Mouse (Mus musculus): ENCODE results near the gene Lgr6. TPM values are rescaled to one million over a fixed set of nuclear protein-coding genes. Genes with fewer than 3 reads are reported as not detected.

Gene Lgr6
- 0.41 and 0.61 TPM in 2 replicates for polyA plus RNA-seq (2015; fragmentation: Nextera tagmentation; extraction: Ambion mirVana)

DNA sequence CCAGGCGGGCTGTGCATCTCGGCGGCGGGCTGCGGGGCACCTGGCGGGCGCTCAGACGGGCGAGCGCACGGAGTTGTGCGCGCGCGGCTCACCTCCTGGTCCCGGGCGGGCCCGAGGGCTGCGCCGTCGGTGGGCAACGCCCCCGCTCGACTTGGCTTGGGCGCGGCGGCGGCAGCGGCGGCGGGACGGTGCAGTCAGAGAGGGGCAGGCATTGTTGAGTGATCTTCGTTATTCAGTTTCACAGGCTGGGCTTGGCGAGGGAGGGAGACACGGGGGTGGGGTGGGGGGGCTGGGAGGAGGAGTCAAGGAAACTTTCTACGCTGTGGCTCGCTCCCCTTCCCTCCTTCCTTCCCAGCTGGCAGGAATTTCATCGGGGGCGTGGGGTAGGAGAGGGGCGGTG is at the start of gene Lgr6:
Gene Lgr6, minus strand, starts transcription at position 153 of the 400 bp plus-strand sequence.
- Histone ChIP-seq H3K27me3 (peaks cover 40% of the 10 kb centered on the region), H3K9me3 (no peaks in the 10 kb centered on the region), H3K4me3 (peak within 1 kb of the TSS; percentile 38), H3K4me1 (peaks cover 12% of the 10 kb centered on the region), H3K9ac (replicated peaks) (peak within 1 kb of the TSS; percentile 24; the same call in 1 of the 2 replicates), H3K27ac (replicated peaks) (no peak within 1 kb of the TSS), H3K4me2 (replicated peaks) (peak within 1 kb of the TSS; percentile 74), H3K36me3 (no peaks in the 10 kb centered on the region)
- no peak; the same call in 1 of the 2 replicates for ATAC-seq (replicated peaks)
- under 1% methylated on average over 40 of the region's 40 CpGs for WGBS

DNA sequence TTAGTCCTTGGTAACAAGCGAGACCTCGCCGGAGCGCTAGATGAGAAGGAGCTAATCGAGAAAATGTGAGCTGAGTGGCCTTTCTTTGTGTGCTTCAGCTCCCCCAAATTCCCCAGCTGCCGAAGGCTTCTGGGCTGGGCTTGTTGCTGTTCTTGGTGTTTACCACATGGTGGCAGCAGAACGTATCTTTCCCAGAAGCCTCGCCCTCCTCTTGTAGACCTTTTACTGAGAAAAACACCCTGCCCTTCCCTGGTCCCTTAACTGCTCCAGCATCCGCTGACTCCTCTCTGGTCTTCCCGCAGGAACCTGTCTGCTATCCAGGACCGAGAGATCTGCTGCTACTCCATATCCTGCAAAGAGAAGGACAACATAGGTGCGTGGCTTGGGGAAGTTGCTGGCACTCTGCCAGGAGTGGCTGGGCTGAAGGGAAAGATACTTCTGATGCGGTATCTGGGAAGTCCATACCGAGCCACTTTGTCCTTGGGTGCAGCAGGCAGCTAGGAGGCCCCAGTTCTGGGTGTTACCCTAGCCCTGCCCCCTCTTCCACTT is 49.4 kb upstream of the Lgr6 start:
- peak overlapping the region; percentile 17 for H3K4me3 ChIP-seq
- H3K36me3 ChIP-seq = peaks cover 19% of the 10 kb centered on the region
- H3K4me2 ChIP-seq (replicated peaks) = peak overlapping the region; percentile 40
- peaks cover 51% of the 10 kb centered on the region for H3K4me1 ChIP-seq
- H3K9ac ChIP-seq (replicated peaks) = peak overlapping the region; percentile 43
- H3K27me3 ChIP-seq = no peaks in the 10 kb centered on the region
- peak; percentile 66 for ATAC-seq (replicated peaks)
- H3K9me3 ChIP-seq = no peaks in the 10 kb centered on the region
- peak overlapping the region; percentile 94 for H3K27ac ChIP-seq (replicated peaks)
- WGBS = under 1% methylated on average over 14 of the region's 14 CpGs

DNA sequence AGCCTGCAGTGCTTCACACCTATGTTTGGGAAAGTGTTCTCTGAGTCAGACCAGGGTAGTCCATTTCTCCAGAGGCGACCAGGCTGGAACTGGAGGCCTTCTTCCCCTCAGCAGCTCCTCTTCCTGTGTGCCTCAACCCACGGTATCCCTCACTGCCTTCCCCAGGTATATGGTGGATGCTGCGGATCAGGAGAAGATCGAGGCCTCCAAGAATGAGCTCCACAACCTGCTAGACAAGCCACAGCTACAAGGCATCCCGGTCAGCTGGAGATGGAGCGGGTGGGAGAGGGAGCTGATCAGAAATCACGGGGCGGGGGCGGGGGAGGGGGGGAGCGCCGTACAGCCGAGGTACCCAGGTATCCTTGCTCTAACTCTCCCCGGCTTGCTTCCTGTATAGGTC is 48.9 kb upstream of the Lgr6 start:
- WGBS = 22% methylated on average over 12 of the region's 13 CpGs
- H3K9ac ChIP-seq (replicated peaks) = peak overlapping the region; percentile 43
- ATAC-seq (replicated peaks) = no peak; the same call in 1 of the 2 replicates
- H3K27ac ChIP-seq (replicated peaks) = peak overlapping the region; percentile 94
- peaks cover 51% of the 10 kb centered on the region for H3K4me1 ChIP-seq
- H3K36me3 ChIP-seq = peaks cover 19% of the 10 kb centered on the region
- peak overlapping the region; percentile 40 for H3K4me2 ChIP-seq (replicated peaks)
- no peaks in the 10 kb centered on the region for H3K27me3 ChIP-seq
- peak overlapping the region; percentile 17 for H3K4me3 ChIP-seq
- H3K9me3 ChIP-seq = no peaks in the 10 kb centered on the region

DNA sequence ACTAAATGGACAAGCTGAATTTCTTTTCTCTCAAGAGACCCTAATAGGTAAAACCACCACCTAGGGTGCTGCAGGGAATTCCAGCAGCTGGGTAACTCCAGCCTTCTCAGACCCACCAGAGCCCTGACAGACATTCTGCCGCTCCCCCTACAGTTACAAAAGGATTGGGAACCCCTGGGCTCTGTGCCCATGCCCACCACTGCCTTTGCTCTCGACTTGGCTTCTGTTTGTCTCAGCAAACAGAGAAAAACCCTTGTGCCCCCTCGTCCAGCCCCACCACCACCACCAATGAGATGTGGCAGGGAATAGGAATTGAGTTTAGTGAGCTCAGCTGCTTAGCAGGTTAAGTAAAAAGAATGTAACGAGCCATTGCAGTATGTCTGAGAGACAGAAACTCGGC is 43.9 kb upstream of the Lgr6 start:
- H3K4me1 ChIP-seq = peaks cover 46% of the 10 kb centered on the region
- H3K36me3 ChIP-seq = no peaks in the 10 kb centered on the region; the same call in 1 of the 2 replicates
- peak overlapping the region; percentile 100; the same call in 1 of the 2 replicates for H3K9ac ChIP-seq (replicated peaks)
- peak overlapping the region; percentile 97 for H3K27ac ChIP-seq (replicated peaks)
- H3K27me3 ChIP-seq = no peaks in the 10 kb centered on the region
- 17% methylated on average over 5 of the region's 5 CpGs for WGBS
- no peaks in the 10 kb centered on the region for H3K9me3 ChIP-seq
- H3K4me3 ChIP-seq = peak overlapping the region; percentile 100
- H3K4me2 ChIP-seq (replicated peaks) = peak overlapping the region; percentile 75
- no peak for ATAC-seq (replicated peaks)

DNA sequence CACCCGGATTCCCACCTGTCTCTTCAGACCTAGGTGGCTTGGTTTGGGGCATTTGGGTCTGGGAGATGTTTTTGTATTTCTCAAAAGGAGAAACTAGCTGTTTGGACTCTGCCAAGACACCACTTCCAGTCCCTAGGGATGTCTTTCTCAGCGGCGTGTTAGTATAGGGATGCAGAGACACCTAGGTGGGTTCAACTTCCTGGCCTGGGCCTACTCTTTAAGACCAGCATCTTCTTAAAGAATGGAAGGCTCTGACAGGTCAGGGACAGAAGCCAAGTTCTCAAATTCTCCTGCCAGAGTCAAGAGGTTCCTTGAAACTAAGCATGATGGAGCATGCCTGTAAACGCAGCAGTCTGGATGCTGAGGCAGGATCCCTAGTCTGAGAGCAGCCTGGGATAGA is 43.4 kb upstream of the Lgr6 start:
- Histone ChIP-seq H3K4me2 (replicated peaks) (peak overlapping the region; percentile 75), H3K9ac (replicated peaks) (peak overlapping the region; percentile 100), H3K4me3 (peak overlapping the region; percentile 100), H3K36me3 (no peaks in the 10 kb centered on the region; the same call in 1 of the 2 replicates), H3K4me1 (peaks cover 42% of the 10 kb centered on the region), H3K27ac (replicated peaks) (peak overlapping the region; percentile 97), H3K27me3 (no peaks in the 10 kb centered on the region), H3K9me3 (no peaks in the 10 kb centered on the region)
- 50% methylated on average over 4 of the region's 4 CpGs for WGBS
- ATAC-seq (replicated peaks) = no peak

DNA sequence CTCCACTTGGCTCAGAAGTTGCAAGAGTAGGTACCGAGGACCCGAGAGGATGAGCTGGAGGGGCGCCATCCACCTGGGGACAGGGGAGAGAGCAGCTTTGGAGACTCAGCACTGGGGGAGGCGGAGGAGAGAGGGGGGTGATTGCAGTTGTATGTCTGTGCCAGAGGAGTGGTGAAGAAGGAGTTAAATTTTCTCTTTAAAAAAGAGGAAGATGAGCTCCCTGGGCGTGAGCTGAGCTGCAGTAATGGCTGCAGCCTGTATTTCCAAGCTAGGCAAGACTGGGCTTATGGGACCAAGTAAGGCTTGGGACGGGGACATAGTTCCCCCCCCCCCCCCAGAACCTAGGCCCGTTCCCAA is 42.6 kb upstream of the Lgr6 start:
- H3K36me3 ChIP-seq = no peaks in the 10 kb centered on the region; the same call in 1 of the 2 replicates
- H3K9ac ChIP-seq (replicated peaks) = peak overlapping the region; percentile 100
- H3K4me2 ChIP-seq (replicated peaks) = peak overlapping the region; percentile 75
- peaks cover 42% of the 10 kb centered on the region for H3K4me1 ChIP-seq
- H3K4me3 ChIP-seq = peak overlapping the region; percentile 100
- under 1% methylated on average over 7 of the region's 7 CpGs for WGBS
- no peaks in the 10 kb centered on the region for H3K9me3 ChIP-seq
- ATAC-seq (replicated peaks) = no peak; the same call in 1 of the 2 replicates
- H3K27me3 ChIP-seq = no peaks in the 10 kb centered on the region
- peak overlapping the region; percentile 97 for H3K27ac ChIP-seq (replicated peaks)

DNA sequence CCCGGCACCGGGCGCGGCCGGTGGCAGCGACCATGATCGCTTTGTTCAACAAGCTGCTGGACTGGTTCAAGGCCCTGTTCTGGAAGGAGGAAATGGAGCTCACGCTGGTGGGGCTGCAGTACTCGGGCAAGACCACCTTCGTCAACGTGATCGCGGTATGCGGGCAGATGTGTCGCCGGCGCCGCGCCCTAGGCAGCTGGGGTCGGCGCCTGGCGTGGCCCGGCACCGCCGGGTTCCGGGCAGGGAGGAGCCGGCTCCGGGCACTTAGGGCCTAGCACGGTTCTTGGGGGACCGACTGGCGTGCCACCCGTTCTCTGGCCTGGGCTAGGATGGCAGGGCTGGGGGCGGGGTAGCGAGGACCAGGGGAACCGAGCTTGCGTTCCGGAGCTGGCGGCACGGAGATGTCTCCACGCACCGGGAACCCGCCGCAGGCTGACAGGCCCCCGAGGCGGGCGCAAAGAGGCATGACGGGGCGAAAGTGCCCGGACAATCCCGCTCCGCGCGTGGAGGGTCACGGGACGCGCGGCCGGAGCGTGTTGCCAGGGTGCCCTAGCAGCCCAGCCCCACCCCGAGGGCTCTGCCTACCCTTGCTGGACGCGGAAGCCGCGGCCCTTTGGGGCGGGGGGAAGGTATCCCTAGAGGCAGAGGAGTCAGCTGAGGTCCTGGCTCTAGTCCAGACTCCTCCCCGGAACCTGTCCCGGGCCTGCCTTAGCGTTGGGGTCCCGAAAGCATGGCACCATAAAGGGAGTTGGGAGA is 42.0 kb upstream of the Lgr6 start:
- ATAC-seq (replicated peaks) = peak; percentile 72
- Histone ChIP-seq H3K4me2 (replicated peaks) (peak overlapping the region; percentile 75), H3K27me3 (no peaks in the 10 kb centered on the region), H3K9me3 (no peaks in the 10 kb centered on the region), H3K36me3 (no peaks in the 10 kb centered on the region; the same call in 1 of the 2 replicates), H3K9ac (replicated peaks) (peak overlapping the region; percentile 100), H3K4me1 (peaks cover 37% of the 10 kb centered on the region), H3K27ac (replicated peaks) (peak overlapping the region; percentile 97), H3K4me3 (peak overlapping the region; percentile 100)
- WGBS = under 1% methylated on average over 69 of the region's 69 CpGs

DNA sequence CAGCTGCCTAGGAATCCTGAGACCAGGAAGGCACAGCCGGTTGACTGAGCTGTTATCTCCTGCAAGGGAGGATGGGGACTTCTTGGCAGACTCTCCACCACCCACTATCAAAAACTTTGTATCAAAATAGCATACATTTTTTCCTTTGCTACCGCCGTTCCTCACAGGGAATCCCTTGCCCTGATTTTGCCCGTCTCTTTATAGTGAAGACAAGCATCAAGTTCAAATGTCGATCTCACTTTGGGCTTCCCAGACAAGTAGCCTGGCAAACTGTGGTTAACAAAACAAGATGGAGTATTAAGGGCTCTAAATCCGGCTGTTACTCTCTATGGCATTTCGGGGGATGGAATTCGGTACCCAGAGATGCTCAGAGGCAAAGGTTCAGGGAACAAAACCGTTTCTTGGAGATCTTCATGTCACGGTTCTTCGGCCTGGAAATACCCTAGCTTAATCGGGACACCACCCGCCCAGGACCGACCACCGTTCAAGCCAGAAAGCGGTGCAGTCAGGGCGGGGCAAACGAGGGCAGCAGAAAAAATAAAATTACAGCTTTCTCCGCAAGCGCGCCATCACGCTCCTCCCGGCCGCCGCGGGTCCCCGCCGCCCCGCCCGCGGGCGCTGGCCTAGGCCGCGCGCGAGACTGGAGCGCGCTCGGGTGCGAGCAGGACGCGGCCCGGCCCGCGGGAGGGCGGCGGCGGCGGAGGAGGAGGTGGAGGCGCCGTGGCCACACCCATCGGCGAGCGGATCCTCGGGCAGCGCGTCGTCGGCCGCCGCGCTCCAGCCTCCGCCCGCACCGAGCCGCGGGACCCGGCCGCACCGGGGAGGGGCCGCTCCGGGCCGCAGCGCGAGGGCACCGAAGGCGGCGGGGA is 41.2 kb upstream of the Lgr6 start, which contains the start of gene Arl8a:
Gene Arl8a, plus strand, starts transcription at position 748 of the 869 bp plus-strand sequence.
- peak within 1 kb of the TSS; percentile 75 for H3K4me2 ChIP-seq (replicated peaks)
- no peaks in the 10 kb centered on the region for H3K9me3 ChIP-seq
- ATAC-seq (replicated peaks) = peak; percentile 79
- H3K27me3 ChIP-seq = no peaks in the 10 kb centered on the region
- peak within 1 kb of the TSS; percentile 100 for H3K9ac ChIP-seq (replicated peaks)
- H3K36me3 ChIP-seq = no peaks in the 10 kb centered on the region
- under 1% methylated on average over 59 of the region's 78 CpGs for WGBS
- peak within 1 kb of the TSS; percentile 97 for H3K27ac ChIP-seq (replicated peaks)
- peaks cover 36% of the 10 kb centered on the region for H3K4me1 ChIP-seq
- peak within 1 kb of the TSS; percentile 100 for H3K4me3 ChIP-seq

DNA sequence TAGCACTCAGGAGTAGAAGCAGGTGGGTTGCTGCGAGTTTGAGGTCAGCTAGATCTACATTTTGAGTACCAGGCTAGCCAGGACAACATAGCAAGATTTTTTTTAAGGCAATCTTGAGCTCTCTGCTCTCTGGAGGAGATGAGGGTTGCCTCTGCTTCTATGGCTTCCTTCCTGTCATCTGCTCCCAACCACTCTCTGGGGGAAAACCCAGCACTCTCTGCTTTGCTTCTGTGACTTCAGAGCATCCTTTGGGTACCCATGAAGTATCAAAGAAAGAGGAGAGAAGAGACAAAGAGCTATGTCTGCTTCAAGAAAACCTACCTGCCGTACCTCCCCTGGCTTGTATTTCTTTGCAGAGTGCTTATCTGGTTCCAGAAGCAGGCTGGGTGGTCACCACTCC is 38.9 kb upstream of the Lgr6 start:
- H3K4me3 ChIP-seq = no peak overlapping the region
- H3K9me3 ChIP-seq = no peaks in the 10 kb centered on the region
- no peak overlapping the region for H3K9ac ChIP-seq (replicated peaks)
- H3K36me3 ChIP-seq = no peaks in the 10 kb centered on the region
- peaks cover 14% of the 10 kb centered on the region for H3K4me1 ChIP-seq
- no peak for ATAC-seq (replicated peaks)
- no peak overlapping the region for H3K4me2 ChIP-seq (replicated peaks)
- H3K27ac ChIP-seq (replicated peaks) = no peak overlapping the region
- WGBS = 92% methylated on average over 2 of the region's 2 CpGs
- no peaks in the 10 kb centered on the region for H3K27me3 ChIP-seq

DNA sequence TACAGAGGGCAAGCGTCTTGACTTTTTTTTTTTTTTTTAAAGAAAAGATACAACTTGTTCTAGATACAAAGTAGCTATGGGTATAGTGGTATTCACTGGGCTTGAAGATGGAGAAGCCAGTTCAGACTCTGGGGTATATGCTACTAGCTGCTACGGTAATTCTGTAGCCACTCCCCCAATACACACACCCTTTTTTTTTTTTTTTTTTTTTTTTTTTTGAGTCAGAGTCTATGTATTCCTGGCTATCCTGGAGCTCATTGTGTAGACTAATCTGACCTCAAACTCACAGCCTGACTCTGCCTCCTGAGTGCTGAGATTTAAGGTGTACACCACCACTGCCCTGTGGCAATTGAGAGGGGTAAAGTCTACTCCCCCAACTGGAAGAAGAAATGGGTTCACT is 37.4 kb upstream of the Lgr6 start:
- H3K27ac ChIP-seq (replicated peaks) = no peak overlapping the region
- no peak overlapping the region for H3K9ac ChIP-seq (replicated peaks)
- no peak overlapping the region for H3K4me3 ChIP-seq
- WGBS = 75% methylated on average over 2 of the region's 2 CpGs
- H3K9me3 ChIP-seq = no peaks in the 10 kb centered on the region
- no peaks in the 10 kb centered on the region for H3K36me3 ChIP-seq
- peaks cover 3% of the 10 kb centered on the region for H3K4me1 ChIP-seq
- no peak overlapping the region for H3K4me2 ChIP-seq (replicated peaks)
- no peak for ATAC-seq (replicated peaks)
- no peaks in the 10 kb centered on the region for H3K27me3 ChIP-seq

DNA sequence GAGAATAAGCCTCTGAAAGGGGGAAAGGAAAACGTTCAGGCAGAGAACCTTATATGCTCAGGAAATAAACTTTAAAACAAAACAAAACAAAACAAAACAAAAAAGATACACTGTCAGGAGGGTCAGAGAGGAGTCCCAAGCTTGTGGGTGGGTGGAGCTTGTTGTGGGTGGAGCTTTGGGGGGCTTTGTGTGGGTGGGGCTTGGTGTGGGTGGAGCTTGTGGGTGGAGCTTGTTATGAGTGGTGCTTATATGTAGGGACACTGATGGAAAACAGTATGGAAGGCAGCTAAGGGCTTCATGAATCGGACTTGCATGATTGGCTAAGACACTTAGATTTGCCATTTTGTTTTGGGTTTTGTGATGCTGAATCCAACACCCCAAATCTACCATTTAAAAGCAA is 34.8 kb upstream of the Lgr6 start:
- H3K36me3 ChIP-seq = no peaks in the 10 kb centered on the region
- H3K4me2 ChIP-seq (replicated peaks) = no peak overlapping the region
- H3K27me3 ChIP-seq = no peaks in the 10 kb centered on the region
- no peaks in the 10 kb centered on the region for H3K9me3 ChIP-seq
- H3K9ac ChIP-seq (replicated peaks) = no peak overlapping the region
- no peaks in the 10 kb centered on the region for H3K4me1 ChIP-seq
- no peak overlapping the region for H3K4me3 ChIP-seq
- no peak for ATAC-seq (replicated peaks)
- H3K27ac ChIP-seq (replicated peaks) = no peak overlapping the region
- WGBS = 67% methylated on average over 2 of the region's 2 CpGs

DNA sequence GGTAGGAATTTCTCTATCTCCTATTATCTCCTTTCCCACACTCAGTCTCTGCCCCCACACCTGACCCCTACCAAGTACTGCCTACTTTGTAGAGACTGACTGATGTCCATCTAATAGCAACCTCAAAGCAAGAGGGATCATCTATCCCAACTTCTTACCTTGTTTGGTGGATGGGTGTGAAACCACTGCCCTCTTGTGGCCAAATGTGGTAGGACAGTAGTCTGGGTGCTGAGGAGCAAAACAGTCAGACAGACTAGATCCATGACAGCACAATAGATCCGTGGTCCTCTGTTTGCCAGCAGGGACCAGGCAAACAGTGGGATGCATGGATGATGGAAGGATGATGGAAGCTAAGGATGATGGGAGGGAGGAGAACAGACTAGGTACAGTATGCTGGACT is 31.4 kb upstream of the Lgr6 start:
- no peak overlapping the region for H3K4me2 ChIP-seq (replicated peaks)
- H3K27ac ChIP-seq (replicated peaks) = no peak overlapping the region
- no peak; the same call in 1 of the 2 replicates for ATAC-seq (replicated peaks)
- no peaks in the 10 kb centered on the region for H3K27me3 ChIP-seq
- no peaks in the 10 kb centered on the region for H3K4me1 ChIP-seq
- no peaks in the 10 kb centered on the region for H3K9me3 ChIP-seq
- no peak overlapping the region for H3K4me3 ChIP-seq
- WGBS = 5% methylated on average over 1 of the region's 1 CpGs
- H3K9ac ChIP-seq (replicated peaks) = no peak overlapping the region
- H3K36me3 ChIP-seq = no peaks in the 10 kb centered on the region
